Mouse (Mus musculus) right cerebral cortex, postnatal 36 days (tissue): ENCODE measurements at regions not wholly inside any gene's neighbourhood (a gene's known extent, or its start where the extent isn't known, plus 50 kb on each side); places are given as distances from the start of the nearest gene placed in this dataset.
"Not testable (repeated sequence)": the region's sequence is repeated elsewhere in the genome, so short reads cannot be mapped to it uniquely, and the experiment has no call there.

ENCODE experiments used
- DNase-seq, 2 experiments: peaks; one replicate each; pipeline ENCODE4 v3.0.0; 2022; ENCODE audit warnings: low spot score in 2 of 2, mixed read lengths in 1 of 2

DNA sequence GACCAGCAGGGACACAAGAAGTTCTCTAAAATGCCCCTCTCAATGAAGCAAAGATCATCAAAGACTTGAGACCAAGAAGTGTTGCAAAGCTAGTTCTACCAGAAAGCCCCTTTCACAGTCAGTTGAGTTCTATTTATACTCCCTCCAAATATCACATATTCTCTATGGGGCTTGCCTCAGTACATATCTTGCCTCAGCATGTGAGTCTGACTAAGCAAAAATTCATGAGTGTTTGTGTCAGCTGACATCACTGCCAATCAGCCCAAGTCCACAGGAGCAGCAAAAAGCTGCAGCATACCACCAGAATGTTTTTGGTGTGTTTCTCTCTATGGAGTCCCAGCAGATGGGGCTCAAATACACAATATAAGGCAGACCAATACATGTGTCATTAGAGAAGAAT is 631.6 kb downstream of the Rpia start:
- DNase-seq = no peak

DNA sequence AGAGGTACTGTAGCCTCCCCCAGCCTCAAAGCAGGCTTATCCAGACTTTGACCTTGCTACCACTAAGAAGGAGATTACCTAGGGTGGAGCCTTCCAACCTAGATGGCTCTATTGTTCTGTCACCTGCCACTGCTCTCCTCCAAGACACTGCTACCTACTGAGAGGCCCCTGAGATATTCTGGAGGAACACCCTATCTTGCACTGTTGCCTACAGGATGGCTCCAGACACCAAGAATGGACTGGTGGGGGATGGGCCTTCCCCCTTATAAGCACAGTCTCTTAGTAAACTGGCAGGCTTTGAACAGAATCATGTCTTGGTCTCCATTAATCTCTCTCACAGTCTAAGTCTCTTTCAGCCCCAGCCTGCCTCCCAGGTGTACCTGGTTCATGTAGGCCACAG is 636.3 kb downstream of the Rpia start:
- DNase-seq = not testable (repeated sequence)

DNA sequence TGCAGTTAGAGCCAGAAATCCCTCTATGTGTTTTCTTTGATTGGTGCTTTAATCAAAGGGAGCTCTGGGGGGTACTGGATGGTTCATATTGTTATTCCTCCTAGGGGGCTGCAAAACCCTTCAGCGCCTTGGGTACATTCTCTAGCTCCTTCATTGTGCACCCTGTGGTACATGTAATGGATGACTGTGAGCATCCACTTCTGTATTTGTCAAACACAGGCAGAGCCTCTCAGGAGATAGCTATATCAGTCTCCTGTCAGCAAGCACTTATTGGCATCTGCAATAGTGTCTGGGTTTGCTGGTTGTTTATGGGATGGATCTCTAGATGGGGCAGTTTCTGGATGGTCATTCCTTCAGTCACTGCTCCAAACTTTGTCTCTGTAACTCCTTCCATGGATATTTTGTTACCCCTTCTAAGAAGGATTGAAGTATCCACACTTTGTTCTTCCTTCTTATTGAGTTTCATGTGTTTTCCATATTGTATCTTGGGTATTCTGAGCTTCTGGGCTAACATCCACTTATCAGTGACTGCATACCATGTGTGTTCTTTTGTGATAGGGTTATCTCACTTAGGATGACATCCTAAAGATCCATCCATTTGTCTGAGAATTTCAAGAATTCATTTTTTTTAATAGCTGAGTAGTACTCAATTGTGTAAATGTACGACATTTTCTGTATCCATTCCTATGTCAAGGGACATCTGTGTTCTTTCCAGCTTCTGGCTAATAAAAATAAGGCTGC is 640.8 kb downstream of the Rpia start:
- DNase-seq = not testable (repeated sequence)

DNA sequence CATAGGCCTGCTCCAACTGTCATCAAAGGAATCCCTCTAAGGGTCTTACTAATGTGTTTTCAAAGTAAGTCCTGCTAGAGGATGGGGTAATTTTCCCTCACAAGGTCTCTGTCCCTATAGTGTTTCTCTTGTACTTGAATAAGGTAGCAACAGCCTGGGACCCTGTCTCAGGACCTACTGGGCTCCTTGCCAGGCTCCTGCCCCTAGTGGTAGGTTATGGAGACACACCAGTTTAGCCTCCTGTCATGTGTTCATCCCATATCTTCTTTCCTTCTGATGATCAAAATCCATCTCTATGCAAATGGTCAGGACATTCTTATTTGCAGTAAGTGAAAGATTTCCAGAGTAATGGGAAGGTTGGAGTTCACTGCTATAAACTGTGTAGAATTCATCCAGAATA is 645.0 kb downstream of the Rpia start:
- no peak for DNase-seq

DNA sequence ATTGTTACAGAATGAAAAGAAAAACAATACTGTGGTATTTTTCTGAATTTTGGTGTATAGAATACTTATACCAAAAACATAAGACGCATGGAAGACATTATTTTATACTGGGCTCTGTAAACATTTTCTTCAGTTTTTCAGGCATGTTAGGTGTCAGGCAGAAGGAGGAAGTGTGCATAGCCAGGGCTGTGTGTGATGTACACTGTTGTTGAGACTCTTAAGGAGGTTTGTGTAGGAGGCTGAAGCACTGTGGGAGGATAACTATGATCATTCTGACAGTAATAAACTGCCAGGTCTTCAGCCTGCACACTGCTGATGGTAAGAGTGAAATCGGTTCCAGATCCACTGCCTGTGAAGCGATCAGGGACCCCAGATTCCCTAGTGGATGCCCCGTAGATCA is 648.7 kb downstream of the Rpia start:
- DNase-seq = not testable (repeated sequence)

DNA sequence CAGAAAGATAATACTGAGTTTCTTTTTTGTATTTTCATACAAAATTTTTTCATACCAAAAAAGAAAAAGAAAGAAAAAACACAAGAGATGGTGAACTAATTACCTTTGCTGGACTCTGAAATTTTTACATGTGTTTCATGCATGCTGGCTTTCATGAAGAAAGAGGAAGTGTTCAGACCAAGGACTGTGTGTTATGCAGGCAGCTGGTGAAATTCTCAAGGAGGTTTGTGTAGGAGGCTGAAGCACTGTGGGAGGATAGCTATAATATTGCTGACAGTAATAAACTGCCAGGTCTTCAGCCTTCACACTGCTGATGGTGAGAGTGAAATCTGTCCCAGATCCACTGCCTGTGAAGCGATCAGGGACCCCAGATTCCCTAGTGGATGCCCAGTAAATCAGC is 675.2 kb downstream of the Rpia start:
- peak; percentile 8 to 30 for DNase-seq

DNA sequence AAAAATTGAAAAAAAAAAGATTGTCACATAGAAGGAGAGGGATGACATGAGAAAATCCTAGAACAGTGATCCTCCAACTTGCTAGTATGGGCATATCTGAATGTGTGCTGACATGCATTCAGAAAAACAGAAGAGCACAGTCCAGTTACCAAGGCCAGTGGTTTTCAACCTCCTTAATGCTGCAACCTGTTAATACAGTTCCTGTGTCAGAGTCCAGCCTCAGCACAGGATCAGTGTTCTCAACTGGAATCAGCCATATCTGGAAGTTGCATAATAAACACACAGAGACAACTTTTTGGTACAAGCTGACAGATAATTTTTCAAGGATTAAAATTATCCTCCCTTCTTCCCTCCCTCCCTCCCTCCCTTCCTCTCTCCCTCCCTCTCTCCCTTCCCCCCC is 680.1 kb downstream of the Rpia start:
- DNase-seq = no peak

DNA sequence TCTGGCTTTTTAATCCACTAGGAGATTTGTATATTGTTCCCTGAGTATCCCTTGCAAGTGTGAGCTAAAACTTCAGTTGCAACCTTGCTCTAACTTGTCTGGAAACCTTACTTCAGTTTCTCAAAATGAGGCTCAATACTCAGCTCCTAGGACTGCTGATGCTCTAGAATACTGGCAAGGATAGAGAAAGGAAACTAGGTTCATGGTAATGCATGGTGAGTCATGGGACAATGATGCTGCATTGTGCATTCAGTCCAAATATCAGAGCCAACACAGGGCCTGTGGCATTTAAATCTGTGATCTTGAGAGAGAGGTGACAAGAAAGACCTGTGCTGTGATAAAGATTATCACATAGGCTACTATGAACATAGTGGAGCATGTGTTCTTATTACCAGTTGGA is 682.6 kb downstream of the Rpia start:
- not testable (repeated sequence) for DNase-seq

DNA sequence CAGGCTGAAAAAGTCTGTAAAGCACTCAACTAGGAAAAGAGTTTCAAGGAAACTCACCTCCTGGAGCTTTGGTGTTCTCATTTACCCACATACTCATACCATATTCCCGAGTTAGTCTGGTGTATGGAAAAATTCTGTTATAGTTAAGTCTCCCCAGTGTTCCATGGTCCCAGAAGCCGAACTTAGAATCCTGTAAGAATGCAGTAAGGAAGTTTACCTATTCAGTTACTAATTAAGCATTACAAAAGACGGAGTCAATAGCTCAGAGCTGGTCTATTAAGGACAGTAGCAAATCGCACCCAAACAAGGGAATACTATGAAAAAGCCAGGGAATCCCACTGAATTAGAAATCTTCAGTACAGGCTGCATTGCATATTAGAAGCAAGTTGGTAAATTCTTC is 688.3 kb downstream of the Rpia start:
- DNase-seq = no peak

DNA sequence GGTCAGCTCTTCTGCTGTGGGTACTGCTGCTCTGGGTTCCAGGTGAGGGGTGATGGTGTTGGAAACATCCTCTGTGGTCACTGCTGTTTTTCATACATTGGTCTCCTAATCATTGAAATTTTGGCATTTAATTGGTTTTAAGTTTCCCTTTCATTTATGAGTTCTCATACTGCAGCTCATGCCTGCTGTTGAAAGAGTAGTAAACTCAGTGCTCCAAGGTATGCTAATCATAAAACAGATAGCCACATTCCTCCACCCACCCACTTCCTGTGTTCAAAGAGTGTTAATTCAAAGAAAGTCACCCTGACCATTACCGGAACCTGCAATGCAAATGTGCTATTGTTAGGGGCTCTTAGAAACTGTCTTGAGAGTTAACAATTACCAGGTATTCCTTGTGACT is 688.9 kb downstream of the Rpia start:
- DNase-seq = not testable (repeated sequence)

DNA sequence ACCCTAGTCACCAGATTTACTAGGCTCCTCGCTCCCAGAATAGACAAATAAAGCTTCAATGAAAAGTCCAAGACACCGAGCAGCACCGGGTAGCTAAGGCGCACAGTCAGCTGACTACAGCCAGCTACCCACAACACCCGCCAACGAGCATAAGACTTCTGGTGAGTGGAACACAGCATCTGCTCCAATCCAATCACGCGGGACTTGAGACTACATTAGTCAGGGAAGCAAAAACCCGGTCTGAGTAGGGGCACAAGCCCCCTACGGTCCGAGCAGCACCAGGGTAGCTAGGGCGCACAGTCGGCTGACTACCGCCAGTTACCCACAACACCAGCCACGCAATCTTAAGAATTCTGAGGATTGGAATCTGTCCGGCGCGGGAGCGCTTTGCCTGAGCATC is 704.0 kb downstream of the Rpia start:
- no peak for DNase-seq

DNA sequence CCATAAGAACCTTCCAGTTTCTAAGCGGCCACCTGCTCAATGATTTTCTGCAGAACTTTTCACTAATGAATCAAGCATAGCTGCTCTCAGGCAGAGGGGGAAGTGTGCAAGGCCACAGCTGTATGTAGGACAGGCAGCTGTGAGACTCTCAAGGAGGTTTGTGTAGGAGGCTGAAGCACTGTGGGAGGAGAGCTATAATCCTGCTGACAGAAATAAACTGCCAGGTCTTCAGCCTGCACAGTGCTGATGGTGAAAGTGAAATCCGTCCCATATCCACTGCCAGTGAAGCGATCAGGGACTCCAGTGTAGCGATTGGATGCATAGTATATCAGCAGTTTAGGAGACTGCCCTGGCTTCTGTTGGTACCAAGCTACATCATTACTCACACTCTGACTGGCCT is 718.2 kb downstream of the Rpia start:
- peak; percentile 5 to 20 for DNase-seq

DNA sequence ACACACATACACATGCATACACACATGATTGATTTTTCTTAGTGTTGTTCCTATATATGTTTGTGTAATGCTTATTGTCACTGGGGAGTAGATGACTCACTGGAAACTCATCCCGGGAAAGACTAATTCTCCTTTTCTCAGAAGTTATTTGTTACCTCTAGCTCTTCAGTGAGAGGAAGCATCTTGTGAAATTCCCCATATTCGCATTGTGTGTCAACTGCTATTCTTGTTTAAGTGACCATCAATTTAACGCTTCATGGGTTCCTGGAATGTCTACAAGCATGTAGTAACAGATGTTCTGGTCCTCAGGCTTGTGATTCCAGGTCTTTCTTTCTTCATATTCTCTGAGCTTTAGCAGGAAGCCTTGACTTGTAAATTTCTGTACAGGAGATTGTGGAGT is 720.0 kb downstream of the Rpia start:
- no peak for DNase-seq

DNA sequence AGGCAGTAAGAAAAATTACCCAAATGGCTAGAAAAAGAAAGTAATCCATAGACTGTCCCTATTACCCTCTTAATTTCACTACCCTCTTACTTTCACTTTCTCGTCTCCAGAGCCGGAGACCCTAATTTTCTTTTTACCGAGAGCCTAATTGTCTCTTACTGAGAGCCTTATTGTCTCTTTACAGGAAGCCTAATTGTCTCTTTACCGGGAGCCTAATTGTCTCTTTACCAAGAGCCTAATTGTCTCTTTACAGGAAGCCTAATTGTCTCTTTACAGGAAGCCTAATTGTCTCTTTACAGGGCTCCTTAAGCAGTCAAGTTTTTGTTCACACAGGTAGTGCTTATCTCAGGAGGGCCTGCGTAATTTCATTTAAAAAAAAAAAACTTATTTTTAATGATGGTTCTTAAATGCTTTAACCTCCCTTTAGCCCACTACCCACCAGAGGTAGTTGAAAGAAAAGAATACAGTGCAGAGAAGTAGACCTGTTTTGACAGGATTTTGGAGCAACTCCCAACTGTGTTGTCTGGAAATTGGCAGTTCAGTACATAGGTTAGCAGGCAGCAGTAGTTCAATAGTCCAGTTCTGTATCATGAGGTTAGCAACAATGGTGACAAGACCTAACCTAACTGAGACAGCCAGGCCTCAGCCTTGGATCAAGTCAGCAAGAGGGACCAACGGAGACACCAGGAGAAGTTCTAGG is 724.2 kb downstream of the Rpia start:
- no peak for DNase-seq

DNA sequence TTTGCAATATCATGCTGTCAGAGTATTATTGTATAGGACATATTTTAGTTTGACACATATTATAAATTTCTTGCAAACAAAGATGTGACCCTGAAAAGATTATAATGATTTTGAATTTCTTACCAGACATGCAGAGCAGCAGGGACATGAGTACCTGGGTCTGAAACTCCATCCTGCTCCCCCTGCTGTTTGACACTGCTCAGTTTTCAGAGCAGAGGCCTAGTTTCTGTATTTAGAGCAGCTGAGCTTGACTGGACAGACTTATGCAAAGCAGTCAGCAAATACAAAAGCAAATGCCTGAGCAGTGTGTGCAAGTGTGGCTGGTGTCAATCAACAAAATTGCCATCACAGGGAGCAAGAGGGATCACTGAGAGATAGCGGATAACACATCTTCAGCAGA is 733.0 kb downstream of the Rpia start:
- no peak for DNase-seq

DNA sequence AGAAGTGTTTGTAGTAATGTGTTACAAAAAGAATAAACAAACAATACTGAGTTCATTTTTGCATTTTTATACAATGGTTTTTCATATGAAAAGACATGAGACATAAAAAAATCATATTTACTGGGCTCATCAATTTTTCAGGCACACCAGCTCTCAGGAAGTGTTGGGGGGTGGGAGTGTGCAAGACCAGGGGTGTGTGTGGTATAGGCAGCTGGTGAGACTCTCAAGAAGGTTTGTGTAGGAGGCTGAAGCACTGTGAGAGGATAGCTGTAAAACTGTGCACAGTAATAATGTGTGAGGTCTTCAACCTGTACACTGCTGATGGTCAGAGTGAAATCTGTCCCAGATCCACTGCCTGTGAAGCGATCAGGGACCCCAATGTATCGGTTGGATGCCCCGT is 733.7 kb downstream of the Rpia start:
- DNase-seq = no peak

DNA sequence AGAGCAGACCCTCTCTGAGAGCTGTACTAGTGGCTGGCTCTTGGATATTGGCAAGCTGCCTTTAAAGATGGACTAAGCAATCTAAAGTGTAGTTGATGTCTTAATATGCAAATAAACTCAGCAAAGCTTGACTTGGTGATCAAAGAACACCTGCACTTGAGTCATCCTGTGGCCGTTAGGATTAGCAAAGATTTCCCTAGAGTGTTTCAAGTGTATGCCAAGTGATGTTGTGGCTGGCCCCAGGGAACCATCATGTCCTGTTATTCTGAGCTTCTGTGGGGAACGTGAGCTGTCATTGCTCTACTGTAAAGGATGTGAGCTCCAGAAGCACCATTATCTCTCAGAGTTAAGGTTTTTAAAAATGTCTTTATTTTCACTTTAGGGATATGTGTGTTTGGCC is 751.1 kb downstream of the Rpia start:
- DNase-seq = no peak

DNA sequence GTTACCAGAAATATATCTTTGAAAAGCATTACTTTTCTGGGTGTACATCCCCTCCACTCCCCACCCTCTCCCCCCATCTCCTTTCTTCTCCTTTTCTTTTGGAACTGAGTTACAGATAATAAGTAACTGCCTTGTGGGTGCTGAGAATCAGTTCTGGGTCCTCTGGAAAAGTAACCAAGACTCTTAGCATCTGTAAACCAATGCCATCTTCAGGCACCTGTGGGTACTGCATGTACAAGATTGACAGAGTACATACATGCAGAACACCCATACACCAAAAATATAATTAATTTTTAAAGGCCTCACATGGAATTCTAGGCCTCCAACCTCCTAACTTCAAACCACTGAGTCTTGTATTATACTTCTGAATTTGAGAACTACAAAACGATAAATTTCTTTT is 758.4 kb downstream of the Rpia start:
- DNase-seq = no peak

DNA sequence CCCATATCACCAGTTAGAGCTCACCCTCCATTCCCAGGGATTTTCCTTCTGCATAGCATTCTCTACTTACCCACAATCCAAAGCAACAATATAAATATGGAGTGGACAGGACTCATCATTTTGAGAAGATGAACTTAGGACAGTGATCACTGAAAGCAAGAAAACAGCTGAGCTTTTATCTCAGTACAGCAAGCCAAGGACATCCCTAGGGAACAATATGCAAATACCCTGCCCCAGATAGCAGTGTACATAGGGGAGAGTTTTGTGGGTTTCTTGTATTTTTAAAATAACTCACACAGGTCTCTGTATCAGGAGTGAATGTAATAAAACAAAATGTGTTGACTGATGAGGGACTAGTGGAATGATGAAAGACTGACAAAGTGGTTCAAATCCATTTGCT is 780.5 kb downstream of the Rpia start:
- no peak for DNase-seq
